ENCODE assay signal across 8 mouse cellular contexts in the genomic region with DNA sequence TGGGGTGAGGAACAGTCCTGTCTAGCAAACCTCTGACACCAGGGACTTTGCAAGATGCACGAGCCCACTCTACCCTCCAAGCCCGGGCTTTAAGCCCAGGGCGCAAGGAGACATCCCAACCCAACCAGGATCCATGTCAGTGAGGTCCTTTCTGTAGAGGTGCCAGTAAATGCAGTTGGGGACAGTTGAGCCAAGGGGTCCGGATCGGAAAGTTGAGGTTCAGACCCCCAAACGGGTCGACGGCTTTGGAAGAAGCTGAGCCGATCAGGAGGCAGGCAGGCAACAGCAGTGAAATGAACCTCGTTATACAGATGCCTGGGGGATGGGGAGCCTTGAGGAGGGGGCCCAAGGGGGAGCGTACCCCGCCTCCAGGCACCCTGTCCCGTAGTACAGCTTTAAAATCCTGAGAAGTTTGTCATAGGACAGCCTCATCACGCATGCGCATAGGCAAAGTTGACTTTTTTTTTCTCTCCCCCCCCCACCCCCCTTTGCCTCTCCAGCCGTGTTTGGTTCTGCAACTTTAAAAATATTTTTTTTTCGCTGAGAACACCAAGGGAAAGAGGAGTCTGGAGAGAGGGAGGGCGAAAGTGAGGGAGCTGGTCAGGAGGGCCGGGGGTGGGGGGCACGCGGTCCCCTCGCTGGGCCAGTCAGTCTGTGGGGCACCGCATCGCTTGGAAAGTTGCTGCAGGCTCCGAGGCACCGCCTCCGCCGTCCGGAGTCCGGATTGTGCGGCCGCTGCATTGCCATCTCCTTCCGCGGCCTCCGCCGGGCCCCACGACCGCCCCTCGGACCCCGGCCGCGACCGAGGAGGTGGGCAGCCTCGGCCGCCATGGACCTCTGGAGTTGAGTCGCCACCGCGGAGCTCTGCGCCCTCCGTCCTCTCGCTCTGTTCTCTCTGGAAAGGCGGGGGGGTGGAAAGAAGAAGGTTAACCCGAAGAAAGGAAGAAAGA. TPM values are rescaled to one million over a fixed set of nuclear protein-coding genes. Genes with fewer than 3 reads are reported as not detected.
DNase-seq lines count a peak whose midpoint lies in the region; ATAC-seq and TF ChIP-seq lines count a peak whose summit lies in the region.

A gene (plus strand): TSS at position 650 of the 950 bp plus-strand sequence.

- peaks cover 9% of the 10 kb centered on the region for H3K27me3 ChIP-seq in spleen, adult 2 months (ENCODE audit: control insufficient read depth, insufficient read depth, low read length)
- peaks cover 50% of the 10 kb centered on the region for H3K27me3 ChIP-seq in embryonic facial prominence, embryonic 10.5 days (replicated peaks; ENCODE audit: low read depth, poor library complexity, severe bottlenecking)
- no peaks in the 10 kb centered on the region for H3K27me3 ChIP-seq in heart, embryonic 11.5 days (ENCODE audit: control insufficient read depth, insufficient read depth, low read length)
- H3K27me3 ChIP-seq in kidney, embryonic 16.5 days (ENCODE audit: insufficient read depth, low read length): peaks cover 42% of the 10 kb centered on the region
- peaks cover 63% of the 10 kb centered on the region for H3K27me3 ChIP-seq in midbrain, embryonic 10.5 days (ENCODE audit: low read depth, poor library complexity, severe bottlenecking)

- peak; percentile 24; the same call in 1 of the 2 replicates for ATAC-seq in heart, embryonic 11.5 days (replicated peaks; ENCODE audit: insufficient number of reproducible peaks, low FRiP score, low TSS enrichment)
- peak; percentile 64 for ATAC-seq in kidney, embryonic 16.5 days (ENCODE audit: low FRiP score, low TSS enrichment)

- H3K4me3 ChIP-seq in spleen, adult 2 months (ENCODE audit: extremely low read depth, insufficient read depth, insufficient read length): peak within 1 kb of the TSS; percentile 32; the same call in 1 of the 2 replicates
- H3K4me3 ChIP-seq in embryonic facial prominence, embryonic 10.5 days: peak within 1 kb of the TSS; percentile 79
- H3K4me3 ChIP-seq in heart, embryonic 11.5 days (ENCODE audit: low read depth, low read length): peak within 1 kb of the TSS; percentile 81
- H3K4me3 ChIP-seq in kidney, embryonic 16.5 days (ENCODE audit: low read length): peak within 1 kb of the TSS; percentile 73
- H3K4me3 ChIP-seq in midbrain, embryonic 10.5 days: peak within 1 kb of the TSS; percentile 80

- no peak for TF ChIP-seq CTCF in spleen, adult 2 months (IDR thresholded peaks at IDR 0.05; ENCODE audit: extremely low read depth, insufficient read depth, insufficient read length, insufficient replicate concordance)

- H3K36me3 ChIP-seq in spleen, adult 2 months (ENCODE audit: control insufficient read depth, insufficient read depth, low read length): no peaks in the 10 kb centered on the region
- H3K36me3 ChIP-seq in embryonic facial prominence, embryonic 10.5 days (replicated peaks): no peaks in the 10 kb centered on the region
- H3K36me3 ChIP-seq in heart, embryonic 11.5 days (ENCODE audit: control insufficient read depth, insufficient read depth, low read length): no peaks in the 10 kb centered on the region
- H3K36me3 ChIP-seq in kidney, embryonic 16.5 days (ENCODE audit: insufficient read depth, low read length): no peaks in the 10 kb centered on the region
- H3K36me3 ChIP-seq in midbrain, embryonic 10.5 days: no peaks in the 10 kb centered on the region

- TF ChIP-seq POLR2A in spleen, adult 2 months (IDR thresholded peaks at IDR 0.05; ENCODE audit: low read depth, low read length): no peak

- H3K9ac ChIP-seq in heart, embryonic 11.5 days (ENCODE audit: low read depth, low read length): peak within 1 kb of the TSS; percentile 96
- peak within 1 kb of the TSS; percentile 88 for H3K9ac ChIP-seq in kidney, embryonic 16.5 days (replicated peaks; ENCODE audit: low read length)

- no peaks in the 10 kb centered on the region; the same call in 1 of the 2 replicates for H3K4me1 ChIP-seq in spleen, adult 2 months (ENCODE audit: control insufficient read depth, insufficient read depth, insufficient read length)
- peaks cover 41% of the 10 kb centered on the region for H3K4me1 ChIP-seq in embryonic facial prominence, embryonic 10.5 days
- peaks cover 17% of the 10 kb centered on the region for H3K4me1 ChIP-seq in heart, embryonic 11.5 days (ENCODE audit: control insufficient read depth, insufficient read depth, low read length)
- H3K4me1 ChIP-seq in kidney, embryonic 16.5 days (ENCODE audit: insufficient read depth, low read length): peaks cover 20% of the 10 kb centered on the region
- H3K4me1 ChIP-seq in midbrain, embryonic 10.5 days: peaks cover 71% of the 10 kb centered on the region

- H3K9me3 ChIP-seq in embryonic facial prominence, embryonic 10.5 days: no peaks in the 10 kb centered on the region
- H3K9me3 ChIP-seq in heart, embryonic 11.5 days (replicated peaks; ENCODE audit: control insufficient read depth, low read length): no peaks in the 10 kb centered on the region
- H3K9me3 ChIP-seq in kidney, embryonic 16.5 days (ENCODE audit: low read length): no peaks in the 10 kb centered on the region
- no peaks in the 10 kb centered on the region for H3K9me3 ChIP-seq in midbrain, embryonic 10.5 days (replicated peaks)

- H3K27ac ChIP-seq in spleen, adult 2 months (ENCODE audit: insufficient read depth, low read length): peak within 1 kb of the TSS; percentile 66
- H3K27ac ChIP-seq in embryonic facial prominence, embryonic 10.5 days (replicated peaks): peak within 1 kb of the TSS; percentile 99
- H3K27ac ChIP-seq in heart, embryonic 11.5 days (ENCODE audit: low read depth, low read length): peak within 1 kb of the TSS; percentile 97
- H3K27ac ChIP-seq in kidney, embryonic 16.5 days (ENCODE audit: low read length): peak within 1 kb of the TSS; percentile 95
- H3K27ac ChIP-seq in midbrain, embryonic 10.5 days (replicated peaks): peak within 1 kb of the TSS; percentile 97

- no peak for DNase-seq in spleen, adult 2 months (ENCODE audit: low read depth in 1 of 2, low spot score in 2 of 2)
- DNase-seq in spleen, postnatal 14 days (ENCODE audit: low spot score in 2 of 2): no peak
- peak; percentile 83 for DNase-seq in embryonic facial prominence, embryonic 10.5 days (ENCODE audit: low spot score)
- peak; percentile 35 for DNase-seq in midbrain, embryonic 10.5 days (ENCODE audit: low spot score)
- DNase-seq in thymus, postnatal 4 days: no peak
- DNase-seq in right cerebral cortex, adult 2 months (ENCODE audit: low spot score in 2 of 2): no peak

- WGBS in spleen, adult 2 months: 4% methylated on average over 53 of the region's 53 CpGs
- WGBS in embryonic facial prominence, embryonic 10.5 days: 3% methylated on average over 53 of the region's 53 CpGs
- WGBS in heart, embryonic 11.5 days (ENCODE audit: insufficient replicate concordance): 2% methylated on average over 53 of the region's 53 CpGs
- WGBS in kidney, embryonic 16.5 days: 1% methylated on average over 53 of the region's 53 CpGs
- 2% methylated on average over 53 of the region's 53 CpGs for WGBS in midbrain, embryonic 10.5 days

- peak within 1 kb of the TSS; percentile 96 for H3K4me2 ChIP-seq in heart, embryonic 11.5 days
- H3K4me2 ChIP-seq in kidney, embryonic 16.5 days (replicated peaks; ENCODE audit: low read depth, low read length): peak within 1 kb of the TSS; percentile 91

RNA-seq across cellular contexts. Expression of the gene that starts here (rescaled TPM):
- 2.4 and 2.9 TPM in 2 replicates for polyA plus RNA-seq in spleen, adult 2 months (2012; rRNA removed)
- polyA plus RNA-seq in embryonic facial prominence, embryonic 10.5 days (2016; fragmentation: Nextera tagmentation; extraction: Ambion mirVana): 37.2 and 40.4 TPM in 2 replicates
- polyA plus RNA-seq in heart, embryonic 11.5 days (2014; fragmentation: Nextera tagmentation; extraction: Ambion mirVana): 37.2 and 42.5 TPM in 2 replicates
- 26.0 and 27.9 TPM in 2 replicates for polyA plus RNA-seq in kidney, embryonic 16.5 days (2015; fragmentation: Nextera tagmentation; extraction: Ambion mirVana)
- 49.5 and 49.7 TPM in 2 replicates for polyA plus RNA-seq in midbrain, embryonic 10.5 days (2016; fragmentation: Nextera tagmentation; extraction: Ambion mirVana)

Comparison
In these comparisons a context has a peak if more than half of its experiments do, and no peak if none do; other contexts are left out.
1. DNase-seq: peak in embryonic facial prominence, embryonic 10.5 days (single experiment) and midbrain, embryonic 10.5 days (single experiment); none in spleen, adult 2 months (0 of 2), spleen, postnatal 14 days (0 of 2), thymus, postnatal 4 days (single experiment) and right cerebral cortex, adult 2 months (0 of 2).
2. Peak in every context shown above with its lines, with median percentiles within 50 percentile points of each other: H3K27ac ChIP-seq and H3K4me3 ChIP-seq.